Mouse (Mus musculus): ENCODE measurements at regions not wholly inside any gene's neighbourhood (a gene's known extent, or its start where the extent isn't known, plus 50 kb on each side); places are given as distances from the start of the nearest gene placed in this dataset.
A peak's percentile ranks its signal among the peaks of the same experiment; 100 is the strongest.

DNA sequence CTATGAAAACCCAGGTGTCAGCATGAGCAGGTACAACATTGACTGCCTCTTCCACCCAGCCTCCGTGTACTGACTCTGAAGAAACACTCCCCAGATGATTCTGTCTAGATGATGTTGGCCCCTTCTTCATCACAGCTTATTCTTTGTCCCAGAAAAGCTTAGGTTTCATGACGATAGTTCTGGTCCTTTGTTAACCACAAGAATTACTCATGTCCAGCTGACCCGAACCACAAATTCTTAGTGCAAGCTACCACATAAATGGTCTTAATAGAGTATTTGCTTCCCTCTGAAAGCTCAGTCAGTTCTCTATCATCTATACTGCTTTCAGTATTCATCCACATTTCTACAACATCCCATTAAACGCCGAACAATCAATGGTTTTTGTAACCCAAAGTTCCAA lies 172.5 kb upstream of the Ddhd1 start:
- Histone ChIP-seq H3K27me3 (ENCODE audit: insufficient read depth, low read length) (no peaks in the 10 kb centered on the region), H3K36me3 (ENCODE audit: insufficient read depth, low read length) (no peaks in the 10 kb centered on the region), H3K4me3 (replicated peaks; ENCODE audit: low read length) (no peak overlapping the region), H3K4me1 (replicated peaks; ENCODE audit: low read depth, low read length) (no peaks in the 10 kb centered on the region), H3K9me3 (ENCODE audit: low read length) (peaks cover 8% of the 10 kb centered on the region)
- TF ChIP-seq POU5F1 (IDR thresholded peaks at IDR 0.05; ENCODE audit: borderline replicate concordance, low read length) (no peak), NANOG (IDR thresholded peaks at IDR 0.05; ENCODE audit: borderline replicate concordance, low read length) (no peak), CTCF (conservative IDR thresholded peaks at IDR 0.05; ENCODE audit: low read length) (no peak)

GRCm38 (mm10) chr14:45837039-45837438 lies 179.1 kb upstream of the Ddhd1 start:
- TF ChIP-seq POU5F1 (IDR thresholded peaks at IDR 0.05; ENCODE audit: borderline replicate concordance, low read length) (no peak), CTCF (conservative IDR thresholded peaks at IDR 0.05; ENCODE audit: low read length) (no peak), NANOG (IDR thresholded peaks at IDR 0.05; ENCODE audit: borderline replicate concordance, low read length) (no peak)
- peaks cover 8% of the 10 kb centered on the region for H3K9me3 ChIP-seq (ENCODE audit: low read length)
- no peak overlapping the region for H3K4me3 ChIP-seq (replicated peaks; ENCODE audit: low read length)
- no peaks in the 10 kb centered on the region for H3K27me3 ChIP-seq (ENCODE audit: insufficient read depth, low read length)
- no peaks in the 10 kb centered on the region for H3K36me3 ChIP-seq (ENCODE audit: insufficient read depth, low read length)
- H3K4me1 ChIP-seq (replicated peaks; ENCODE audit: low read depth, low read length), result no peaks in the 10 kb centered on the region

GRCm38 (mm10) chr14:45843829-45844228 lies 185.9 kb upstream of the Ddhd1 start:
- TF ChIP-seq NANOG (IDR thresholded peaks at IDR 0.05; ENCODE audit: borderline replicate concordance, low read length) (no peak), POU5F1 (IDR thresholded peaks at IDR 0.05; ENCODE audit: borderline replicate concordance, low read length) (no peak), CTCF (conservative IDR thresholded peaks at IDR 0.05; ENCODE audit: low read length) (no peak)
- H3K36me3 ChIP-seq (ENCODE audit: insufficient read depth, low read length), result no peaks in the 10 kb centered on the region
- H3K4me3 ChIP-seq (replicated peaks; ENCODE audit: low read length), result no peak overlapping the region
- H3K27me3 ChIP-seq (ENCODE audit: insufficient read depth, low read length), result no peaks in the 10 kb centered on the region
- H3K4me1 ChIP-seq (replicated peaks; ENCODE audit: low read depth, low read length), result no peaks in the 10 kb centered on the region
- no peaks in the 10 kb centered on the region for H3K9me3 ChIP-seq (ENCODE audit: low read length)

DNA sequence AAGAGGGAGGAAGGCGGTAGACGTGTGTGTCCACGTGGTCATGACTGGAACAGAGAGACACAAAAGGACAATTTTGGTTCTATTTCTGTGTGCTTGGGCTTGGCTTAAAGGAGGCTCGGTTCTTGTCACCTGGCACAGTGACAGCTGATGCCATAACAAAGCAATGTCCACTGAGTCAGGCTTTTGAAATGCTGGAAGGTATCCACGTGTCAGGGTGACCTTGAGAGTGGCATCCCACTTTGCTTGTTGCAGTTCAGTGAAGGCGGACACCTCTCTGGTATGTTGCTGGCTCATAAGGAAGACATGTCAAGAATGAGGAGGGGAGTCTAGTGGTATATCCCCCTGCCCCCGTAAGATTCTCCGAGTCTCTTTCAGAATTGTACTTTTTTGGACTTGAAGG lies 192.6 kb upstream of the Ddhd1 start:
- no peaks in the 10 kb centered on the region for H3K36me3 ChIP-seq (ENCODE audit: insufficient read depth, low read length)
- no peak overlapping the region for H3K4me3 ChIP-seq (replicated peaks; ENCODE audit: low read length)
- no peaks in the 10 kb centered on the region for H3K4me1 ChIP-seq (replicated peaks; ENCODE audit: low read depth, low read length)
- TF ChIP-seq POU5F1 (IDR thresholded peaks at IDR 0.05; ENCODE audit: borderline replicate concordance, low read length) (no peak), CTCF (conservative IDR thresholded peaks at IDR 0.05; ENCODE audit: low read length) (no peak), NANOG (IDR thresholded peaks at IDR 0.05; ENCODE audit: borderline replicate concordance, low read length) (no peak)
- H3K27me3 ChIP-seq (ENCODE audit: insufficient read depth, low read length), result no peaks in the 10 kb centered on the region
- no peaks in the 10 kb centered on the region for H3K9me3 ChIP-seq (ENCODE audit: low read length)

GRCm38 (mm10) chr14:45878428-45878827 lies 220.5 kb upstream of the Ddhd1 start:
- TF ChIP-seq CTCF (conservative IDR thresholded peaks at IDR 0.05; ENCODE audit: low read length) (peak; percentile 49), NANOG (IDR thresholded peaks at IDR 0.05; ENCODE audit: borderline replicate concordance, low read length) (no peak)

GRCm38 (mm10) chr14:45920783-45921182 lies 262.8 kb upstream of the Ddhd1 start:
- no peak overlapping the region for H3K4me3 ChIP-seq (replicated peaks; ENCODE audit: low read length)
- no peaks in the 10 kb centered on the region for H3K4me1 ChIP-seq (replicated peaks; ENCODE audit: low read depth, low read length)
- TF ChIP-seq NANOG (IDR thresholded peaks at IDR 0.05; ENCODE audit: borderline replicate concordance, low read length), result no peak
- TF ChIP-seq POU5F1 (IDR thresholded peaks at IDR 0.05; ENCODE audit: borderline replicate concordance, low read length), result no peak
- TF ChIP-seq CTCF (conservative IDR thresholded peaks at IDR 0.05; ENCODE audit: low read length), result no peak
- H3K27me3 ChIP-seq (ENCODE audit: insufficient read depth, low read length), result no peaks in the 10 kb centered on the region
- no peaks in the 10 kb centered on the region for H3K9me3 ChIP-seq (ENCODE audit: low read length)
- no peaks in the 10 kb centered on the region for H3K36me3 ChIP-seq (ENCODE audit: insufficient read depth, low read length)

More at GRCm38 (mm10) chr14:45878428-45878827, 220.5 kb upstream of the Ddhd1 start:
- Histone ChIP-seq H3K9me3 (ENCODE audit: low read length) (no peaks in the 10 kb centered on the region), H3K4me3 (replicated peaks; ENCODE audit: low read length) (no peak overlapping the region), H3K36me3 (ENCODE audit: insufficient read depth, low read length) (no peaks in the 10 kb centered on the region), H3K4me1 (replicated peaks; ENCODE audit: low read depth, low read length) (no peaks in the 10 kb centered on the region), H3K27me3 (ENCODE audit: insufficient read depth, low read length) (peaks cover 11% of the 10 kb centered on the region)

GRCm38 (mm10) chr14:45943581-45943980 lies 285.6 kb upstream of the Ddhd1 start:
- Histone ChIP-seq H3K4me3 (replicated peaks; ENCODE audit: low read length) (no peak overlapping the region), H3K4me1 (replicated peaks; ENCODE audit: low read depth, low read length) (no peaks in the 10 kb centered on the region), H3K36me3 (ENCODE audit: insufficient read depth, low read length) (no peaks in the 10 kb centered on the region), H3K9me3 (ENCODE audit: low read length) (no peaks in the 10 kb centered on the region), H3K27me3 (ENCODE audit: insufficient read depth, low read length) (no peaks in the 10 kb centered on the region)
- TF ChIP-seq POU5F1 (IDR thresholded peaks at IDR 0.05; ENCODE audit: borderline replicate concordance, low read length), result no peak
- TF ChIP-seq NANOG (IDR thresholded peaks at IDR 0.05; ENCODE audit: borderline replicate concordance, low read length), result no peak
- no peak for TF ChIP-seq CTCF (conservative IDR thresholded peaks at IDR 0.05; ENCODE audit: low read length)

- H3K4me1 ChIP-seq (replicated peaks; ENCODE audit: low read depth, low read length), result no peaks in the 10 kb centered on the region
- no peak overlapping the region for H3K4me3 ChIP-seq (replicated peaks; ENCODE audit: low read length)
- no peaks in the 10 kb centered on the region for H3K36me3 ChIP-seq (ENCODE audit: insufficient read depth, low read length)
- no peaks in the 10 kb centered on the region for H3K27me3 ChIP-seq (ENCODE audit: insufficient read depth, low read length)
- TF ChIP-seq POU5F1 (IDR thresholded peaks at IDR 0.05; ENCODE audit: borderline replicate concordance, low read length) (no peak), CTCF (conservative IDR thresholded peaks at IDR 0.05; ENCODE audit: low read length) (no peak), NANOG (IDR thresholded peaks at IDR 0.05; ENCODE audit: borderline replicate concordance, low read length) (no peak)
- H3K9me3 ChIP-seq (ENCODE audit: low read length), result no peaks in the 10 kb centered on the region
These were observed 286.2 kb upstream of the Ddhd1 start for GRCm38 (mm10) chr14:45944101-45944500.

DNA sequence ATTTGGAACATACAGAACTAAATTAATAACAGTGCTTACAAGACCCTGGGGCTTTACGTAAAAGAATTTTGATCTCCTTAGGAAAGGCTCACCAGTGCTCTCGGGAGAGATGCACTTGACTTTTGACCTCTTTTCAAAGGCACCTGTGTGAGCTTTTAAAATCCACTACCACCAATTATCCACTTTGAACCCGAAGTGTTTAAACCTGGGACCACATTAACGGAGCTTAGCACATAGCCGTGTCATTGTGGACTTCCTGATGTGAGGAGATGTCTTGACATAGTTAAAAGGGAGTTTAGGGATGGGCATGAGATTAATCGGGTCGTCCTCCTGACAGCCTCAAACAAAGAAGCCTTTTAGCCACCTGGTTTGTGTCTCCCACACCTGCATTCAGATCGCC lies 286.6 kb upstream of the Ddhd1 start:
- no peaks in the 10 kb centered on the region for H3K36me3 ChIP-seq (ENCODE audit: insufficient read depth, low read length)
- no peak for TF ChIP-seq NANOG (IDR thresholded peaks at IDR 0.05; ENCODE audit: borderline replicate concordance, low read length)
- no peak for TF ChIP-seq CTCF (conservative IDR thresholded peaks at IDR 0.05; ENCODE audit: low read length)
- no peak for TF ChIP-seq POU5F1 (IDR thresholded peaks at IDR 0.05; ENCODE audit: borderline replicate concordance, low read length)
- no peak overlapping the region for H3K4me3 ChIP-seq (replicated peaks; ENCODE audit: low read length)
- H3K9me3 ChIP-seq (ENCODE audit: low read length), result no peaks in the 10 kb centered on the region
- no peaks in the 10 kb centered on the region for H3K27me3 ChIP-seq (ENCODE audit: insufficient read depth, low read length)
- no peaks in the 10 kb centered on the region for H3K4me1 ChIP-seq (replicated peaks; ENCODE audit: low read depth, low read length)

Data from E14TG2a.4 (cell line).